Mouse (Mus musculus): ENCODE measurements around the gene Gm156.
"Not testable (repeated sequence)": the region's sequence is repeated elsewhere in the genome, so short reads cannot be mapped to it uniquely, and the experiment has no call there.

Gene Gm156

DNA sequence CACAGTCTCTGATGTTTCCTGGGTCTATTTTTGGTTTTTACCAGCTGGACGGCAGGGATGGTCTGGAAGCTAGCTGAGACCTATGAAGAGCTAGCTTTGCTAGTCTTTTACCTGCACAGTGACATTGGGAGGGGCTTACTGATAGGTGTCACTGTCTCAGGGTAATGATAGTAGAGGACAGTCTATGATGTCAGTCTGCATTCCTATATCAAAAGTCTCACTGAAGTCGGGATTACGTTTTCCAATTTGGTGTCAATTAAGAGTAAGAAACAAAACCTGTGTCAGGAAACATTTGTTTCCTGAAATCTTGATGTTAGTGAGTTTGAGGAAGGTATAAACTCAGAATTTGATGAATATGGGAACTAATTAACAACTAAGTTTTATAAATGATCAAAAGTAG lies at the start of gene Gm156:
Gene Gm156, minus strand, starts transcription at position 101 of the 400 bp plus-strand sequence.
- DNase-seq (ENCODE audit: low spot score in 2 of 2) = not testable (repeated sequence)

DNA sequence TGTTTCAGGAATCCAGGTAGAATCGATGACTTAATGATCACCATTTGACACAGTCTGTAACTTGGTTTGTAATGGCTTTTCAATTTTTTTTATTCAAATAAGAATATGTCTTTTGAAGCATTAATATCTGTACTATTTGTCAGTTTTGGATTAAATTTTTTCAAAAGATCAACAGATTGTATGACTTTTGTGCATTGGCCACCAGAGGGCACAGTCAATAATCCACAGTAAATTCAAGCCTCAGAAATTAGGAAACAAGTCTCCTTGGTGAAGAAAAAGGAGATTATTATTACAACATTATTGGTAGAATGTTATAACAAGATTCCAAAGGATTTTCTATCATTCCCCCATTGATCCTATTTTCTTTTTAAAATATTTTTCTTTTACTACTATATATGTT lies 41.5 kb upstream of the Gm156 start:
- DNase-seq (ENCODE audit: low spot score in 2 of 2) = no peak

DNA sequence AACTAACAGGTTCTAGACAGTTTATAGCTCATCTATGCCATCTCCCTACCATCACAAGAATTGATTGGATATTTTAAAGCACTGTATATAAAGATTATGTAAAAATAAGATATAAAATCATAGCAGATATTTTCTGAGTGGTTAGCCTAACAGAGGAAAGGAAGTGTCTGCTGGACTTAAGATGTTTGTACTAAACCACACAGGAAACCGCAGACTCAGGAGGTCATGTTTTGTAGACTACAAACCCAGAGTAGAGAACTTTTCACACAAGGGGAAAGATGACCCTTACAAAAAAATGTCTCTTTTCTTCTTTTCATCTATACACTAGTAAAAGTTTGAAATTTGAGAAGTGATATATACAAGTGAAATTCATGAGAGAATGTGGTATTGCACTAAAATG lies 39.9 kb upstream of the Gm156 start:
- no peak for DNase-seq (ENCODE audit: low spot score in 2 of 2)

DNA sequence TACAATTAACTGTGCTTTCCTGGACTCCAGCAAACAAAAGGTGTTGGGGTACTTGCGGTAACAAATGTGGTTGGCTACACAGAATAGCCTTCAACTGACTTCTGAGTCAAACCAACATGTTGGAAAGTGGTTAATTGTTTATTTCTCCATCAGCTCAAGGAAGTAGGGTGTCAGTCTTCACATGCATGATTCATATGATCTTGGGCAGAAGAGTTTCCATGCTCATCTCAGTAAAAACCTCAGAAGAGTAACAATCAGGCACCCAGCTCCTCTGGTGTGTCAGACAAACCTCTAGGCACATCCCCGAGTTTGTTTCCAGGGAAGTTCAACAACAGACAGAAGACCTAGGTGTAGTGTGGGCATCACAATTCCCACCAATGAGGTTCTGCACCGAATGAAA lies 33.7 kb upstream of the Gm156 start:
- DNase-seq (ENCODE audit: low spot score in 2 of 2) = no peak

DNA sequence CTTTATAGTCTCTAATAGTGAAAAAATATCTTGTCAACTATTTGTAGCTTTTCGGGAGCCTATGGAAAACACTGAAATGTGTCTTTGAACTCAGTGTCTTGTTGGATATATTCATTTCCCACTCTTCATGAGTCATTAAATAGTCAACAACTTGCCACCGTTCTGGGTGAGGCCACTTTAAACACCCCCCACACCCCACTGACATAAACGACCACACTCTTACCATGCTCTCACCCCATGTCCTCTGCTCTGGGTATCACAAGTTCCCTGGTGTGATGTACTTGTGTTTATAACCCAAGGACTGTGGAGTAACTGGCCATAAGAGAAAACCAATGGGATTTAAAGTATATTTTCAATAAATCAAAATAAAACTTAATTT lies 36.4 kb downstream of the Gm156 start:
- DNase-seq (ENCODE audit: low spot score in 2 of 2) = no peak

DNA sequence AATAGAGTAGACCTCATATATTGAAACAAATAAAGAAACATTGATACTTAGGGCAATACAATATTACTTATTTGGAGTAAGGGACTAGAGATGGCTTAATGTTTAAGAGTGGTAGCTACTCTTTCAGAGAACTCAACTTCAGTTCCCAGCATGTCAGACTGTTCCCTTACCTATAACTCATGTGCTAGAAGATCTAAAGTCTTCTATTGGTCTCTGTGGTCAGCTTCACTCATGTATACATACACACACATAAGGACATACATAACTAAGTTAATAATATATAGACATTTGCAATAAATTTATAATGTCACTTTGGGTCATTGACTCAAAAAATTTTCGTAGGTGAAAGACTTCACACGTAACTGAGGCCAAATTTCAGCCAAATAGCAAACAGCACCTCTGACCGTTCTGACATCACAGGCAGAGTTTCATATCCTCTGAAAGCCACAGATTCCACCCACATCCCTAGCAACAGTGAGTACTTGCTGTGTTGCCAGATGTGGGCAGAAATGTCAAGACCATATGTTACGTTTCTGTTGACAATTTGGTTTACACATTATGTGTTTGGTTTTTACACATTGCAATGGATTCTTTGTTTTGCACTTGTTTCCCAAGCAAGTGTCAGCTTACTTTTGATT lies 36.9 kb downstream of the Gm156 start:
- DNase-seq (ENCODE audit: low spot score in 2 of 2) = no peak

DNA sequence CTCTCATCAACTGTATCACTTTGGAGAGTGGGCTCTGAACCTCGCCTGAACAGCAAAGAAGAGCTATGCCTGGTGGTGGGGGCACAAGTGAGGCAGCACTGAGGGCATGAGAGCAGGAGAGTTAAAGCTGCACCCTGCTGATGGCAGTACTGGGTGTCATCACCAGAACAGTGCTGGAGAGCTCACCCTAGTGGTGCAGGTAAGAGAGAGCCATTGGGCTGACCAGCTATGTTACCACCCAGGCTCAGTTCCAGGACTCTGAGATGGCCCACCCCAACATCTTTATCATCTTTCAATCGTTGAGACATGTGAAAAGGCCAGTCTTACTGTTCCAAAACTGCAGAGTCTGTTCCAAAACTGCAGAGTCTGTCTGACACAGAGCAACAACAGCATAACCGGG lies 37.9 kb downstream of the Gm156 start:
- DNase-seq (ENCODE audit: low spot score in 2 of 2) = no peak

GRCm38 (mm10) chr6:129740069-129740721 lies 43.9 kb downstream of the Gm156 start, which contains the start of gene Klri2:
Gene Klri2, minus strand, starts transcription at chr6:129740484.
- no peak for DNase-seq (ENCODE audit: low spot score in 2 of 2)

- no peak for DNase-seq (ENCODE audit: low spot score in 2 of 2)
These were observed 47.7 kb downstream of the Gm156 start for GRCm38 (mm10) chr6:129736414-129736813.

GRCm38 (mm10) chr6:129727237-129727636 lies 56.8 kb downstream of the Gm156 start:
- DNase-seq (ENCODE audit: low spot score in 2 of 2) = no peak

- DNase-seq (ENCODE audit: low spot score in 2 of 2) = no peak
These were observed 62.7 kb downstream of the Gm156 start for GRCm38 (mm10) chr6:129721390-129721789.

- no peak for DNase-seq (ENCODE audit: low spot score in 2 of 2)
These were observed 63.6 kb downstream of the Gm156 start for GRCm38 (mm10) chr6:129720487-129720886.

DNA sequence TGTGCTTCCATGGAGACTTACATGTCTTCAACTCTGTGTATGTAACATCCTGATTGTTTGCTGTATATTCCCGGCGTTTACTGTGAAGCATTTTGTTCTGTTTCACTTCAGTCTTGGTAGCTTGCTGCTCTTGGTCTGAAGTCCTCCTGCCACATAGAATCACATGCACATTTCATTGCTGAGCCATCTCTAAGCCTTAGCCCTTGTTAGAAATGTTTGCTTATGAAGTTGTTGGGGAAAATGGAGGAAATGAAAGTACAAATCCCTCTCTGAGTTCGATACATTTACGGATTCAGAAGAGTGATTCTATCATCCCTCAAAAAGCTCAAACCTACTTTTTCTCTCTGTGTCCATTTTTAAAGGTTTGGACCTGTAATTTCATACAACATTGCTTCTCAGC lies 67.0 kb downstream of the Gm156 start, which contains the start of gene Klri1:
Gene Klri1, minus strand, starts transcription at position 101 of the 400 bp plus-strand sequence.
- no peak for DNase-seq (ENCODE audit: low spot score in 2 of 2)

Data from urinary bladder, postnatal 4 days (tissue).